Mouse (Mus musculus) kidney, postnatal 4 days (tissue): ENCODE results near the gene Hist1h4m.
"Not testable (repeated sequence)": the region's sequence is repeated elsewhere in the genome, so short reads cannot be mapped to it uniquely, and the experiment has no call there.

ENCODE experiments used
- DNase-seq, 2 experiments: peaks; one replicate each; pipeline ENCODE4 v3.0.0; 2021; ENCODE audit warnings: mixed read lengths in 2 of 2

The Hist1h4m gene

GRCm38 (mm10) chr13:21811539-21811938 lies at the start of gene Hist1h4m:
Hist1h4m (plus strand) TSS chr13:21811746.
- peak; percentile 31 to 49 for DNase-seq

- DNase-seq, result peak; percentile 71 to 83
These were observed 32.5 kb upstream of the Hist1h4m start for GRCm38 (mm10) chr13:21778814-21779766.

- DNase-seq, result peak; percentile 74 to 84
These were observed 31.5 kb upstream of the Hist1h4m start, which contains the start of gene Hist1h1b for GRCm38 (mm10) chr13:21779767-21780731. Hist1h1b (minus strand) TSS chr13:21780625.

- no peak for DNase-seq
These were observed 30.5 kb upstream of the Hist1h4m start for GRCm38 (mm10) chr13:21781021-21781555.

- no peak for DNase-seq
These were observed 29.9 kb upstream of the Hist1h4m start for GRCm38 (mm10) chr13:21781639-21782038.

- peak; percentile 20 to 38 for DNase-seq
These were observed 28.9 kb upstream of the Hist1h4m start for GRCm38 (mm10) chr13:21782361-21783254.

GRCm38 (mm10) chr13:21783255-21783617 lies 28.3 kb upstream of the Hist1h4m start, which contains the start of gene Hist1h3i:
Hist1h3i (minus strand) TSS chr13:21783370.
- peak; percentile 53 to 70 for DNase-seq

- DNase-seq, result peak; percentile 15 to 43
These were observed 27.8 kb upstream of the Hist1h4m start for GRCm38 (mm10) chr13:21783734-21784161.

GRCm38 (mm10) chr13:21784311-21784710 lies 27.2 kb upstream of the Hist1h4m start:
- no peak for DNase-seq

- peak in 1 of 2 experiments; percentile 30 for DNase-seq
These were observed 25.2 kb upstream of the Hist1h4m start for GRCm38 (mm10) chr13:21786189-21786898.

- DNase-seq, result peak; percentile 75 to 89
These were observed 24.5 kb upstream of the Hist1h4m start, which contains the start of the genes Hist1h2an and Hist1h2bp for GRCm38 (mm10) chr13:21786899-21787629. Hist1h2an (minus strand) TSS chr13:21787218. Hist1h2bp (plus strand) TSS chr13:21787461.

- peak in 1 of 2 experiments; percentile 18 for DNase-seq
These were observed 23.6 kb upstream of the Hist1h4m start for GRCm38 (mm10) chr13:21787760-21788593.

- DNase-seq, result no peak
These were observed 21.6 kb upstream of the Hist1h4m start for GRCm38 (mm10) chr13:21789925-21790324.

GRCm38 (mm10) chr13:21790601-21791283 lies 20.8 kb upstream of the Hist1h4m start:
- DNase-seq, result peak in 1 of 2 experiments; percentile 14

GRCm38 (mm10) chr13:21795584-21795983 lies 16.0 kb upstream of the Hist1h4m start:
- no peak for DNase-seq

GRCm38 (mm10) chr13:21797163-21797562 lies 14.4 kb upstream of the Hist1h4m start:
- DNase-seq, result not testable (repeated sequence)

GRCm38 (mm10) chr13:21803058-21803457 lies 8.5 kb upstream of the Hist1h4m start:
- not testable (repeated sequence) for DNase-seq

GRCm38 (mm10) chr13:21810073-21810472 lies 1.5 kb upstream of the Hist1h4m start, which contains the start of the genes Hist1h2bq and Hist1h2ao:
Hist1h2bq (minus strand) TSS chr13:21810197.
Hist1h2ao (plus strand) TSS chr13:21810465.
- not testable (repeated sequence) for DNase-seq
